Mouse (Mus musculus): ENCODE data around the gene Sccpdh. TPM values are rescaled to one million over a fixed set of nuclear protein-coding genes. Genes with fewer than 3 reads are reported as not detected.

The Sccpdh gene
- polyA plus RNA-seq, 1 experiment, result 43.0 TPM

DNA sequence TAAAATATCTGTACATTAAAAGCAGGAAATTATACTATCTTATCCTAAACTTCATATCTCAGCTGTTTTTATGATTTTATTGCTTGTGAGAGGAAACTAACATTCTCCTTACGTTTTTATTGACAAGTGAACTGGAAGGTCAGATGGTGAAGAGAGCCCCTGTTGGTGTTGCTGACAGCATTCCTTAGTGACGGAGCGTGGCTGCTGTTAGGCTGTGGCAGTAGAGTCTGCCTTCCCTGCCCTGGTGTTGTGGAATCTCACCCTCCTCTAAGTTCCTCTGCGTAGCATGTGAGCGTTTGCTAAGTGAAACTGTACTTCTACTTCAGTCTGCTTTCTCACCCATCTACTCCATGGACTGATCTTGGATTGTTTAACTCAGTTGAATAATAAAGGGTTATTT, 18.8 kb downstream of the Sccpdh start:
- TF ChIP-seq SRF (IDR thresholded peaks at IDR 0.05; ENCODE audit: control insufficient read depth, insufficient read length, low read depth) (no peak), TCF12 (IDR thresholded peaks at IDR 0.05; ENCODE audit: insufficient read depth, poor library complexity, severe bottlenecking) (no peak), MAX (IDR thresholded peaks at IDR 0.05; ENCODE audit: low read depth) (no peak), POLR2AphosphoS2 (IDR thresholded peaks at IDR 0.05; ENCODE audit: insufficient read length, low read depth) (no peak), REST (IDR thresholded peaks at IDR 0.05; ENCODE audit: insufficient read depth, insufficient read length) (no peak), POLR2A (IDR thresholded peaks at IDR 0.05; ENCODE audit: insufficient read length, low read depth) (no peak), MYOG (IDR thresholded peaks at IDR 0.05; ENCODE audit: control insufficient read depth in 1 of 3, insufficient read depth in 1 of 3, insufficient read length in 2 of 3, low read depth in 2 of 3) (no peak), TCF3 (IDR thresholded peaks at IDR 0.05; ENCODE audit: insufficient read length, low read depth) (no peak), E2F4 (IDR thresholded peaks at IDR 0.05; ENCODE audit: insufficient read depth) (no peak), USF1 (IDR thresholded peaks at IDR 0.05; ENCODE audit: low read depth) (no peak), MYOD1 (IDR thresholded peaks at IDR 0.05; ENCODE audit: control insufficient read depth in 1 of 3, insufficient read length in 2 of 3, low read depth in 2 of 3) (no peak), CEBPB (IDR thresholded peaks at IDR 0.05; ENCODE audit: insufficient read depth, poor library complexity, severe bottlenecking) (no peak)
- Histone ChIP-seq H3K4me3 (no peak overlapping the region), H3K79me2 (ENCODE audit: control insufficient read depth, insufficient read depth) (no peaks in the 10 kb centered on the region), H3K4me2 (ENCODE audit: low read depth) (no peak overlapping the region), H3ac (ENCODE audit: control insufficient read depth, insufficient read length) (no peak overlapping the region), H3K27me3 (ENCODE audit: control insufficient read depth, insufficient read depth, insufficient read length) (no peaks in the 10 kb centered on the region), H3K36me3 (ENCODE audit: control insufficient read depth, insufficient read depth) (peaks cover 27% of the 10 kb centered on the region)

DNA sequence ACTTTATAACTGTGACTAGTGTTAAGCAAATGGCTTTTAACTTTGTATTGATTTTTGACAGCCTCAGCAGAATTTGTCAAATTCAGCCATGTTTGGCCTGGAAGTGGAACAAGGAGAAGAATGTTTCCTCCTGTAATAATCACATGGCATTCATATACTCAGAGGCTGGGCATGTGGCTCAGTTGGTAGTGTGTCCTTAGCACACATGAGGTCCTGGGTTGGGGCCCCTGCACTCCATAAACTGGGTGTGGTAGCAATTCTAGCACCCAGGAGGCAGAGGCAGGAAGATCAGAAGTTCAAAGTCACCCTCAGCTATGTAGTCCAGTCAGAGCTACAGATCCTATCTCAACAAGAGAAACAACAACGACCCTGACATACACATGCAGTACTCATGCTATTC, 19.3 kb downstream of the Sccpdh start:
- TF ChIP-seq POLR2AphosphoS2 (IDR thresholded peaks at IDR 0.05; ENCODE audit: insufficient read length, low read depth) (no peak), E2F4 (IDR thresholded peaks at IDR 0.05; ENCODE audit: insufficient read depth) (no peak)
- Histone ChIP-seq H3K4me3 (no peak overlapping the region), H3K4me2 (ENCODE audit: low read depth) (no peak overlapping the region), H3K27me3 (ENCODE audit: control insufficient read depth, insufficient read depth, insufficient read length) (no peaks in the 10 kb centered on the region), H3K79me2 (ENCODE audit: control insufficient read depth, insufficient read depth) (no peaks in the 10 kb centered on the region), H3ac (ENCODE audit: control insufficient read depth, insufficient read length) (no peak overlapping the region), H3K36me3 (ENCODE audit: control insufficient read depth, insufficient read depth) (peaks cover 27% of the 10 kb centered on the region)

DNA sequence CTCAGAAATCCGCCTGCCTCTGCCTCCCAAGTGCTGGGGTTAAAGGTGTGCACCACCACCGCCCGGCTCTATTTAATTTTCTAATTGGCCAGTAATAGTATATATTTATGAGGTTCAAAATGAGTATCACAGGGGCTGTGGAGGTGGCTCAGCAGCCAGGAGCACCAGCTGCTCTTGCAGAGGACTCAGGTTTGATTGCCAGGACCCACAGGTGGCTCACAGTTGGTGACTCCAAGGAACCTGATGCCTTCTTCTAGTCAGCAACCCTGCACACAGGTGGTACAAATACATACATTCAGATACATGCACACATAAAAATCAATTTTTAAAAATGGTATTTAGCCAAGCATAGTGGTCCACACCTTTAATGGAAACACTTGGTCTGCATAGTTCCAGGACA, 20.0 kb downstream of the Sccpdh start:
- no peaks in the 10 kb centered on the region for H3K27me3 ChIP-seq (ENCODE audit: control insufficient read depth, insufficient read depth, insufficient read length)
- peaks cover 27% of the 10 kb centered on the region for H3K36me3 ChIP-seq (ENCODE audit: control insufficient read depth, insufficient read depth)
- H3K79me2 ChIP-seq (ENCODE audit: control insufficient read depth, insufficient read depth), result no peaks in the 10 kb centered on the region
- H3K4me3 ChIP-seq, result no peak overlapping the region
- TF ChIP-seq MYOD1 (IDR thresholded peaks at IDR 0.05; ENCODE audit: control insufficient read depth in 1 of 3, insufficient read length in 2 of 3, low read depth in 2 of 3) (peak in 1 of 3 experiments; percentile 58), USF1 (IDR thresholded peaks at IDR 0.05; ENCODE audit: low read depth) (no peak)
- no peak overlapping the region for H3ac ChIP-seq (ENCODE audit: control insufficient read depth, insufficient read length)
- no peak overlapping the region for H3K4me2 ChIP-seq (ENCODE audit: low read depth)

DNA sequence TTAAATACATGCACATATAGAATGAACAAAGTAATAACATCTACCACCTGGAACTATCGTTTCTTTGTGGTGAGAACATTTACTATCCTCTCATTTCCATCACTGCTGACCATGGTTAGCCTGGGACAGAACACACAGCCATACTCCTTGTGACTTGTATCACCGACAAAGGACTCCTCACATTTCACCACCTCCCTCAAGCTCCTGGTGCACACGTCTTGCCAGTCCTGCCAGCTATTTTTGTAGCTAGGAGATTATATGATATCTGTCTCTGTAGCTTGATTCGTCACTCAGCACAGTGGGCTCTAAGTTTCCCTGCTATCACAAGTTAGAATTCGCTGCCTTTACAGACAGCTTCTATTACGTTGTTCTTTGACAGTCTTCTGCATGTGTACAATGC, 20.4 kb downstream of the Sccpdh start:
- Histone ChIP-seq H3K27me3 (ENCODE audit: control insufficient read depth, insufficient read depth, insufficient read length) (no peaks in the 10 kb centered on the region), H3K36me3 (ENCODE audit: control insufficient read depth, insufficient read depth) (peaks cover 23% of the 10 kb centered on the region), H3K4me2 (ENCODE audit: low read depth) (peak overlapping the region; percentile 27), H3K79me2 (ENCODE audit: control insufficient read depth, insufficient read depth) (no peaks in the 10 kb centered on the region), H3ac (ENCODE audit: control insufficient read depth, insufficient read length) (no peak overlapping the region), H3K4me3 (no peak overlapping the region)
- TF ChIP-seq MAX (IDR thresholded peaks at IDR 0.05; ENCODE audit: low read depth), result no peak
- no peak for TF ChIP-seq USF1 (IDR thresholded peaks at IDR 0.05; ENCODE audit: low read depth)
- no peak for TF ChIP-seq TCF12 (IDR thresholded peaks at IDR 0.05; ENCODE audit: insufficient read depth, poor library complexity, severe bottlenecking)
- no peak for TF ChIP-seq REST (IDR thresholded peaks at IDR 0.05; ENCODE audit: insufficient read depth, insufficient read length)
- TF ChIP-seq POLR2AphosphoS2 (IDR thresholded peaks at IDR 0.05; ENCODE audit: insufficient read length, low read depth), result no peak
- no peak for TF ChIP-seq POLR2A (IDR thresholded peaks at IDR 0.05; ENCODE audit: insufficient read length, low read depth)
- TF ChIP-seq MYOG (IDR thresholded peaks at IDR 0.05; ENCODE audit: control insufficient read depth in 1 of 3, insufficient read depth in 1 of 3, insufficient read length in 2 of 3, low read depth in 2 of 3), result no peak

DNA sequence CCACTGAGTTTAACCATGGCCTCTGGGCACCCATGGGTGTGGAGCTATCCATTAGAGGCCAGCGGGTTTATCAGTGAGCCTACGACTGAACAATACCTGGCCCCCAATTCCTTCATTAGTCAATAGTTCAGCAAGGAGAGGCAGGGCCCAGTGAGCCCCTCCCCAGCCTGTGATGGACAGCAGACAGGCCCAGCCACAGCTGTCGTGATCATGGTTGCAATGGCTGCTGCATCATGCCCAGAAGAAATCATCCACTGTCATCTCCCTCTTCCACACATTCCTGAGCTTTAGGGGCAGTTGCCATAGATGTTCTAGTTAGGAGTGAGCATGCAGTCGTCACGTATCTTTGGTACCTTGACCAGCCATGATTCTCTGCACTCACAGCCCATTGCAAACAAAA, 20.9 kb downstream of the Sccpdh start:
- no peak overlapping the region for H3K4me3 ChIP-seq
- peaks cover 22% of the 10 kb centered on the region for H3K36me3 ChIP-seq (ENCODE audit: control insufficient read depth, insufficient read depth)
- H3K27me3 ChIP-seq (ENCODE audit: control insufficient read depth, insufficient read depth, insufficient read length), result no peaks in the 10 kb centered on the region
- H3K79me2 ChIP-seq (ENCODE audit: control insufficient read depth, insufficient read depth), result no peaks in the 10 kb centered on the region
- peak overlapping the region; percentile 27 for H3K4me2 ChIP-seq (ENCODE audit: low read depth)
- TF ChIP-seq TCF3 (IDR thresholded peaks at IDR 0.05; ENCODE audit: insufficient read length, low read depth), result no peak
- TF ChIP-seq POLR2AphosphoS2 (IDR thresholded peaks at IDR 0.05; ENCODE audit: insufficient read length, low read depth), result peak; percentile 9
- TF ChIP-seq MYOG (IDR thresholded peaks at IDR 0.05; ENCODE audit: control insufficient read depth in 1 of 3, insufficient read depth in 1 of 3, insufficient read length in 2 of 3, low read depth in 2 of 3), result peak in 1 of 3 experiments; percentile 51
- peak in 2 of 3 experiments; percentile 74 to 88 for TF ChIP-seq MYOD1 (IDR thresholded peaks at IDR 0.05; ENCODE audit: control insufficient read depth in 1 of 3, insufficient read length in 2 of 3, low read depth in 2 of 3)
- no peak for TF ChIP-seq SRF (IDR thresholded peaks at IDR 0.05; ENCODE audit: control insufficient read depth, insufficient read length, low read depth)
- no peak overlapping the region for H3ac ChIP-seq (ENCODE audit: control insufficient read depth, insufficient read length)

DNA sequence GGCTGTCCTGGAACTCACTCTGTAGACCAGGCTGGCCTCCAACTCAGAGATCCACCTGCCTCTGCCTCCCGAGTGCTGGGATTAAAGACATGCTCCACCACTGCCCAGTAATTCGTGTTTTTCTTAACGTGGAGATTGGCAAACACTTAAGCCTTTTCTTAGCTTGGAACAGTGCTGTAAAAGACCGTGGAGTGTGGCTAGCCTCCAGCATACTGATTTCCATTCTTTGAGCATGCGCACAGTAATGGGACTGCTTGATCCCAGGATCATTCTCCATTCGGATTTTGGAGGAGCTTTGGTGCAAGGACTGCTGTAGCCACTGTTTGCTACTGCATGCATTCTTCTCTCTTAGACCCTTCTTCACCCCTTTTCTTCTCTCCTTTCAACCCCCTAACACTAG, 21.5 kb downstream of the Sccpdh start:
- Histone ChIP-seq H3K79me2 (ENCODE audit: control insufficient read depth, insufficient read depth) (no peaks in the 10 kb centered on the region), H3K4me3 (no peak overlapping the region), H3ac (ENCODE audit: control insufficient read depth, insufficient read length) (no peak overlapping the region), H3K4me2 (ENCODE audit: low read depth) (no peak overlapping the region), H3K36me3 (ENCODE audit: control insufficient read depth, insufficient read depth) (peaks cover 19% of the 10 kb centered on the region), H3K27me3 (ENCODE audit: control insufficient read depth, insufficient read depth, insufficient read length) (no peaks in the 10 kb centered on the region)
- TF ChIP-seq MAX (IDR thresholded peaks at IDR 0.05; ENCODE audit: low read depth) (no peak), REST (IDR thresholded peaks at IDR 0.05; ENCODE audit: insufficient read depth, insufficient read length) (no peak), TCF12 (IDR thresholded peaks at IDR 0.05; ENCODE audit: insufficient read depth, poor library complexity, severe bottlenecking) (no peak), E2F4 (IDR thresholded peaks at IDR 0.05; ENCODE audit: insufficient read depth) (no peak), MYOG (IDR thresholded peaks at IDR 0.05; ENCODE audit: control insufficient read depth in 1 of 3, insufficient read depth in 1 of 3, insufficient read length in 2 of 3, low read depth in 2 of 3) (no peak), SRF (IDR thresholded peaks at IDR 0.05; ENCODE audit: control insufficient read depth, insufficient read length, low read depth) (no peak), POLR2A (IDR thresholded peaks at IDR 0.05; ENCODE audit: insufficient read length, low read depth) (no peak), TCF3 (IDR thresholded peaks at IDR 0.05; ENCODE audit: insufficient read length, low read depth) (no peak), MYOD1 (IDR thresholded peaks at IDR 0.05; ENCODE audit: control insufficient read depth in 1 of 3, insufficient read length in 2 of 3, low read depth in 2 of 3) (no peak), POLR2AphosphoS2 (IDR thresholded peaks at IDR 0.05; ENCODE audit: insufficient read length, low read depth) (no peak), CEBPB (IDR thresholded peaks at IDR 0.05; ENCODE audit: insufficient read depth, poor library complexity, severe bottlenecking) (no peak)

Data from myocyte (in vitro differentiated cells).